Mouse (Mus musculus) kidney, postnatal 14 days (tissue): Measurements from ENCODE around the gene Gm3629.
"Not testable (repeated sequence)": the region's sequence is repeated elsewhere in the genome, so short reads cannot be mapped to it uniquely, and the experiment has no call there.

Source experiments
- DNase-seq: peaks from one replicate; pipeline ENCODE4 v3.0.0; 2022; ENCODE audit warnings: mixed read lengths

Gene Gm3629

DNA sequence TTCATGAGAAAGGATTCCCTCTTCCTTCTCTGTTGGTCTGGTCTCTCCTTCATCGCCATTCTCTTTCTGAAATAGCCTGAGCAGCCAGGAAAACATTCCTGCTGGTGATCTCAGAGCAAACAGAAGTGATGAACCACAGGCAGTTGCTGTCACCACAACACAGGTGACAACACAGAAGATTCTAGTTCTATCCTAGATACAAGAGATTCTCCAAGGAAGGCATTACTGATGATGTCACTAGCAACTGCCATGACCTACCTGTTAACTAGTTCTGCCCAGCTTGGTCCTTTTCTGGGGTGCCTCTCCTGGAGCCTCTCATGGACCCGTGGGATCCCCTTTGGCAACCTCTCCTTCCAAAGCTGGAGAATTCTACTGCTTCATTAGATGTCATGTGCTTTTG is at the start of gene Gm3629:
TSS of gene Gm3629 (minus strand) at position 101 of the 400 bp plus-strand sequence.
- DNase-seq: not testable (repeated sequence)

DNA sequence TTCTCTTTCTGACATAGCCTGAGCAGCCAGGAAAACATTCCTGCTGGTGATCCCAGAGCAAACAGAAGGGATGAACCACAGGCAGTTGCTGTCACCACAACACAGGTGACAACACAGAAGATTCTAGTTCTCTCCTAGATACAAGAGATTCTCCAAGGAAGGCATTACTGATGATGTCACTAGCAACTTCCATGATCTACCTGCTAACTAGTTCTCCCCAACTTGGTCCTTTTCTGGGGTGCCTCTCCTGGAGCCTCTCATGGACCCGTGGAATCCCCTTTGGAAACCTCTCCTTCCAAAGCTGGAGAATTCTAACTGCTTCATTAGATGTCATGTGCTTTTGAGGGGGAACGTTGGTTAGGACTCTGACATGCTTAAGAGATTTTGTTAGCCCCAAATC is 31.9 kb upstream of the Gm3629 start, which contains the start of gene Gm3460:
TSS of gene Gm3460 (minus strand) at position 101 of the 400 bp plus-strand sequence.
- DNase-seq: not testable (repeated sequence)

DNA sequence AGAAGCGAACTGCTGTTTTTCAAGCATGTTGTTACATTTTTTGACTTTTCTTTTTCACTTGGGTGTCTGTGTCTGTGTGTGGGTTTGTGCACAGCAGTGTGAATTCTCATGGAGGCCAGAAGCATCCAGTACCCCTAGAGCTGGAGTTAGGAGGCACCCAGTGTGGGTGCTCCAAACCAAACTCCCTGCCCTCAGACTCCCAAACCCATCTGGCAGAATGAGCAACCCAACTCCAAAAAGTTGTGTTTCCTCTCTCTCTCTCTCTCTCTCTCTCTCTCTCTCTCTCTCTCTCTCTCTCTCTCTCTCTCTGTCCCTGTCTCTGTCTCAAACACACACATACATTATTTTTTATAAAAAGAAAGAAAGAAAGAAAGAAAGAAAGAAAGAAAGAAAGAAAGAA is 16.0 kb upstream of the Gm3629 start:
- DNase-seq: peak; percentile 1

DNA sequence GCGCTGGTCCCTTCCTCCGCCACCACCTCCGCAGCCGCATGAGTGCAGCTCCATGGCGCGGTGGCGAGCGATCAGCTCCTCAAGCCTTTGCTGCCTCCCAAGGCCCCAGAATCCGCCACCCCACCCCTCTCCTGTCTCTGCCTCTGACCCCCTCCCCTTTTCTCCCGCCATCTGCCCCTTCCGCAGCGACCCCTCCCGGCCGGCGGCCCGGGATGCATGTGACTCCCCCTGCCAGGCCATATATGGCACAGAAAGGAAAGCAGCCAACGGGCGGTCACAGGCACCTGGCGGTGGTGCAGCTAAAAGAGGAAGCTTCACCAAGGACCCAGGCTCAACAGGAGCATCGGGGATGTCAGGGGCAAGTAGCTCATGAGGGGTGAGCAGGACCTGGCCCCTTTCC is 14.6 kb upstream of the Gm3629 start:
- DNase-seq: peak; percentile 0

DNA sequence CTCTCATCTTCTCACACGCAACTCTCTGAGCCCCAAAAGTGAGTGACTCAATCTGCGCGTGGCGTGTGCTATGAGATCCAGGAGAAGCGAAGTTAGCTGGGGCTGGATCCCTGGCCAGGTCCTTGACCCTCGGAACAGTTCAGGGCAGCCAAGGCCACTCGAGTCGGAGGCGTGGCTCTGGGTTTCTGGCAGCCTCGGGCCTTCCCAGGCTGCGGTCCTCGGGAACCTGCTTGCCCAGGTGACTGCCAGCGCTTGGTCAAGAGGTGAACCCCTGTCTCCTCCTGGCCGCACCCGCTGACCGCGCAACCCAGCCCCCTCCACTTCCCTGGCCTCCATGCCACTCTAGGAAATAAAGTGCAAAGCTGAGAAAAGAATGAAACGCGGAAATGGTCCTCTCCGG is 14.1 kb upstream of the Gm3629 start:
- DNase-seq: peak; percentile 1

DNA sequence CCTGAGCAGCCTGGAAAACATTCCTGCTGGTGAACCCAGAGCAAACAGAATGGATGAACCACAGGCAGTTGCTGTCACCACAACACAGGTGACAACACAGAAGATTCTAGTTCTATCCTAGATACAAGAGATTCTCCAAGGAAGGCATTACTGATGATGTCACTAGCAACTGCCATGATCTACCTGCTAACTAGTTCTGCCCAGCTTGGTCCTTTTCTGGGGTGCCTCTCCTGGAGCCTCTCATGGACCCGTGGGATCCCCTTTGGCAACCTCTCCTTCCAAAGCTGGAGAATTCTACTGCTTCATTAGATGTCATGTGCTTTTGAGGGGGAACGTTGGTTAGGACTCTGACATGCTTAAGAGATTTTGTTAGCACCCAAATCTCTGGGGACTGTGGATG is 53.2 kb downstream of the Gm3629 start, which contains the start of gene Gm8356:
TSS of gene Gm8356 (minus strand) at position 101 of the 400 bp plus-strand sequence.
- not testable (repeated sequence) for DNase-seq
